Mouse (Mus musculus) kidney, embryonic 14.5 days (tissue): ENCODE measurements around the gene Nadsyn1. TPM values are rescaled to one million over a fixed set of nuclear protein-coding genes. Genes with fewer than 3 reads are reported as not detected.

ENCODE experiments used
- ATAC-seq: fragments of 200-750 bp; cut with Nextera tagmentation; 2 replicates; pipeline ENCODE4 v1.8.0; 2017; ENCODE audit warnings: moderate number of reproducible peaks, mild to moderate bottlenecking, moderate TSS enrichment, moderate library complexity; ENCODE audit not compliant: low FRiP score, low TSS enrichment
- H3K27ac ChIP-seq: fragments of 300-500 bp; sonication (generic); 2 replicates; pipeline ENCODE4 v1.5.1; 2014; ENCODE audit warnings: low read depth, mild to moderate bottlenecking, low read length, moderate library complexity, mixed read lengths
- H3K27me3 ChIP-seq: fragments of 300-500 bp; sonication (generic); 2 replicates; pipeline ENCODE4 v1.6.1; 2014; ENCODE audit warnings: mild to moderate bottlenecking, low read length; ENCODE audit not compliant: control insufficient read depth, insufficient read depth
- H3K36me3 ChIP-seq: fragments of 300-500 bp; sonication (generic); 2 replicates; pipeline ENCODE4 v1.6.1; 2014; ENCODE audit warnings: low read length, mixed read lengths; ENCODE audit not compliant: control insufficient read depth, insufficient read depth
- H3K4me1 ChIP-seq: fragments of 300-500 bp; sonication (generic); 2 replicates; pipeline ENCODE4 v1.6.1; 2014; ENCODE audit warnings: low read length, mixed read lengths; ENCODE audit not compliant: control insufficient read depth, insufficient read depth
- H3K4me2 ChIP-seq: fragments of 300-500 bp; sonication (generic); replicated peaks from 2 replicates; pipeline ENCODE4 v1.6.1; 2014; ENCODE audit warnings: low read depth, mild to moderate bottlenecking, low read length
- H3K4me3 ChIP-seq: fragments of 300-500 bp; sonication (generic); 2 replicates; pipeline ENCODE4 v1.5.1; 2014; ENCODE audit warnings: mild to moderate bottlenecking, low read length
- H3K9ac ChIP-seq: fragments of 300-500 bp; sonication (generic); 2 replicates; pipeline ENCODE4 v1.6.1; 2014; ENCODE audit warnings: low read depth, mild to moderate bottlenecking, low read length, moderate library complexity
- H3K9me3 ChIP-seq: fragments of 300-500 bp; sonication (generic); 2 replicates; pipeline ENCODE4 v1.6.1; 2016; ENCODE audit warnings: low read length; ENCODE audit not compliant: control insufficient read depth
- WGBS: fragments of 180-500 bp; shearing (Covaris S2); extraction: QIAGEN DNeasy Blood & Tissue Kit; methylation state at CpG from one replicate; pipeline ENCODE4 v1.1.7; 2014; 5-methylcytosine and 5-hydroxymethylcytosine counted together
- polyA plus RNA-seq: library from polyadenylated mRNA; unstranded; fragments of >200 nt; fragmentation: Nextera tagmentation; extraction: Ambion mirVana; gene quantifications from 2 replicates; pipeline ENCODE4 v1.2.1, GENCODE M21; 2014

The Nadsyn1 gene
- 5.2 and 9.6 TPM in 2 replicates for polyA plus RNA-seq

- Histone ChIP-seq H3K9me3 (no peaks in the 10 kb centered on the region), H3K36me3 (peaks cover 5% of the 10 kb centered on the region; the same call in 1 of the 2 replicates), H3K4me3 (peak within 1 kb of the TSS; percentile 67), H3K4me2 (peak within 1 kb of the TSS; percentile 77), H3K4me1 (peaks cover 11% of the 10 kb centered on the region), H3K27ac (peak within 1 kb of the TSS; percentile 82), H3K27me3 (no peaks in the 10 kb centered on the region), H3K9ac (peak within 1 kb of the TSS; percentile 75)
- under 1% methylated on average over 40 of the region's 40 CpGs for WGBS
- ATAC-seq, result peak; percentile 98
Measured at GRCm38 (mm10) chr7:143822375-143823265, at the start of gene Nadsyn1, which contains the start of gene Dhcr7. TSS of gene Nadsyn1 (minus strand) at chr7:143822849. TSS of gene Dhcr7 (plus strand) at chr7:143823145.

DNA sequence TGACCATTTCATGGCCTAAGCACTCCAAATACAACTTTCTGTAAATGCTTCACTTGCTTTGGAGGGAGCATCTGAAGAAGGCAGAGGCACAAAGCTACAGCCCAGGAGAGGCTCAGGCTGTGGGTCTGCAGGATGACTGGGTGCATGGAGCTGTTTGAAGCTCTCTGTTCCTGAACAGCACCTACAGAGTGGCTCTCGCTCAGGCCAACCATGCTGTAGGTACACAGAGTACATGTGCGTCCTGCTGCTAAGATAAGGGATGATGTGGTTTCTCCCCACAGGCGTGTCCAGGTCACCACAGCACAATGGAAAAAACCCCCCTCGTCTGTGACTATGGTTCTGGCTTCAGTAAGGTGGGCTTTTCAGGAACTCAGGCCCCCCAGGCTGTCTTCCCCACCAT, 46.2 kb upstream of the Nadsyn1 start:
- no peaks in the 10 kb centered on the region for H3K4me1 ChIP-seq
- H3K36me3 ChIP-seq, result no peaks in the 10 kb centered on the region
- no peak overlapping the region for H3K9ac ChIP-seq
- no peak overlapping the region for H3K27ac ChIP-seq
- H3K4me3 ChIP-seq, result no peak overlapping the region
- H3K4me2 ChIP-seq, result no peak overlapping the region
- peaks cover 4% of the 10 kb centered on the region; the same call in 1 of the 2 replicates for H3K9me3 ChIP-seq
- 84% methylated on average over 4 of the region's 4 CpGs for WGBS
- H3K27me3 ChIP-seq, result no peaks in the 10 kb centered on the region
- ATAC-seq, result no peak

- 75% methylated on average over 2 of the region's 2 CpGs for WGBS
- Histone ChIP-seq H3K4me3 (no peak within 1 kb of the TSS), H3K4me1 (no peaks in the 10 kb centered on the region), H3K36me3 (no peaks in the 10 kb centered on the region), H3K9me3 (no peaks in the 10 kb centered on the region), H3K9ac (no peak within 1 kb of the TSS), H3K27me3 (no peaks in the 10 kb centered on the region), H3K27ac (no peak within 1 kb of the TSS), H3K4me2 (no peak within 1 kb of the TSS)
- ATAC-seq, result no peak
Measured at GRCm38 (mm10) chr7:143866538-143866937, 43.9 kb upstream of the Nadsyn1 start, which contains the start of gene Gm498. TSS of gene Gm498 (plus strand) at chr7:143866838.

DNA sequence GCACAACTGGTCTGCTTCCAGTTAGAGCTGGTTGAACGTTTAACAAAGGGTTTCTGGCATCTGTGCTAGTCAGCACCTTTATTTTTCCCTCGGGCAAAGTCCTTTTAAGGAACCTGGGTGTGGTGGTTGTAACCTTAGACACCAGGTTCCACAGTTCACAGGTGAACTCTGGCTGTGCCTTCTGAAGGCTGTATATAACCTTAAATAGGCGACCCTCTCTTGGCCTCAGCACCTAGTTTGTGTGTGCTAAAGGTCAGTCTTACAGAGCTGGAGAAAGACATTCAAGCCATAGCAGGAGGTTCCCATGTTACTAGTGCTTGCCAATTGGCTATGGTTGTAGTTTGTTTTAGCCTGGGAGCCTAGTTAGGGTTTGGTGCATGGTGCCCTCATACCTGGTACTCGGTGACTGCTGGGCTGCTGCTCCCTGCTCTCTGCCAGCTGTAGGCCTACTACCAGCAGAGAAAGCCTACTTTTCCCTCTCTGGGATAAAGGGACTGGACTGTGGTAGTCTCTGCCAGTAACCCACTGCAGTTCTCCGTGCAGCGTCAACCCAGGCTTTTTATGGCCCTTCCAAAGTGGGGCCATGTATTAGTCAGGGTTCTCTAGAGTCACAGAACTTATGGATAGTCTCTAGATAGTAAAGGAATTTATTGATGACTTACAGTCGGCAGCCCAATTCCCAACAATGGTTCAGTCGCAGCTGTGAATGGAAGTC, 26.3 kb upstream of the Nadsyn1 start:
- no peak overlapping the region for H3K4me3 ChIP-seq
- no peak overlapping the region for H3K27ac ChIP-seq
- no peaks in the 10 kb centered on the region for H3K9me3 ChIP-seq
- H3K4me2 ChIP-seq, result no peak overlapping the region
- no peak overlapping the region for H3K9ac ChIP-seq
- WGBS, result 90% methylated on average over 7 of the region's 8 CpGs
- no peaks in the 10 kb centered on the region for H3K27me3 ChIP-seq
- H3K36me3 ChIP-seq, result peaks cover 51% of the 10 kb centered on the region
- H3K4me1 ChIP-seq, result no peaks in the 10 kb centered on the region
- ATAC-seq, result no peak

- no peaks in the 10 kb centered on the region for H3K27me3 ChIP-seq
- 97% methylated on average over 5 of the region's 5 CpGs for WGBS
- H3K27ac ChIP-seq, result no peak overlapping the region
- H3K4me3 ChIP-seq, result no peak overlapping the region
- peaks cover 58% of the 10 kb centered on the region for H3K36me3 ChIP-seq
- no peak overlapping the region for H3K4me2 ChIP-seq
- H3K9ac ChIP-seq, result no peak overlapping the region
- no peak for ATAC-seq
- H3K9me3 ChIP-seq, result no peaks in the 10 kb centered on the region
- no peaks in the 10 kb centered on the region for H3K4me1 ChIP-seq
Measured at GRCm38 (mm10) chr7:143848127-143848767, 25.6 kb upstream of the Nadsyn1 start.

DNA sequence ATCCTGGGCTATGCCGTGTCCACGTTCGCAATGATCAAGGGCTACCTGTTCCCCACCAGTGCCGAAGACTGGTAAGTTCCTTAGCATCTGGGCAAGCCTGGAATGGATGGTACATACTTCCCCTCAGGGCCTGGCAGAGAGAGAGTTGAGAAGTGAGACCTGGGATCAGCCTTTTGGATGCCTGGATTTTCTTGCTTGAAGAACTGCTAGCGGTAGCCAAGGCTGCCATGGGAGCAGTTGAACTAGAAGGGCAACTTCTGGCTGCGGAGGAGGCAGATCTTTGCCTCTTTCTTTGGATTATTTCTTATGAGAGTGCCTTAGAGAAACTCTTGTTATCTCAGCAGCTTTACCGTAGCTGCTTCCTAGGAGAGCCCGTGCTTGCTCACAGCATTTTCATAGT, 18.7 kb upstream of the Nadsyn1 start:
- no peak for ATAC-seq
- Histone ChIP-seq H3K36me3 (peaks cover 83% of the 10 kb centered on the region), H3K9me3 (no peaks in the 10 kb centered on the region)

DNA sequence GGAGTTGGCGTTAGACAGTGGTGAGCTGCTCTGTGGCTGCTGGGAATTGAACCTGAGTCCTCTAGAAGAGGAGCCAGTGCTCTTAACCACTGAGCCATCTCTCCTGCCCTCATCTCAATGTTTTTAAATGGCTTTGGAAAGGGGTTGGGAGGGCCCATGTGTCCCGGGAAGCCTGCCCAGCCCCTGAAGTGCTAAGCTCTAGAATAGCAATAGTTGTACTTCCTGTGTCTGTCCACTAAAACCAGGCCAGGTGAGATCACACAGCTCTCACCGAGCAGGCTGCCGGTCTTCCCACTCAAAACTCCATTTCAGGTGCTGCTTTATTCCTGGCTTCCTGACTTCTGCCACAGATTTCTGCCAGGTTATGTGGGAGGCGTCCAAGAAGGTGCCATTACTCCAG, 17.5 kb upstream of the Nadsyn1 start:
- WGBS, result 93% methylated on average over 5 of the region's 5 CpGs
- H3K36me3 ChIP-seq, result peaks cover 71% of the 10 kb centered on the region

More for the DNA sequence above, 18.7 kb upstream of the Nadsyn1 start:
- Histone ChIP-seq H3K4me3 (no peak overlapping the region), H3K27me3 (no peaks in the 10 kb centered on the region), H3K27ac (no peak overlapping the region), H3K9ac (no peak overlapping the region), H3K4me1 (no peaks in the 10 kb centered on the region), H3K4me2 (no peak overlapping the region)
- 98% methylated on average over 8 of the region's 8 CpGs for WGBS

DNA sequence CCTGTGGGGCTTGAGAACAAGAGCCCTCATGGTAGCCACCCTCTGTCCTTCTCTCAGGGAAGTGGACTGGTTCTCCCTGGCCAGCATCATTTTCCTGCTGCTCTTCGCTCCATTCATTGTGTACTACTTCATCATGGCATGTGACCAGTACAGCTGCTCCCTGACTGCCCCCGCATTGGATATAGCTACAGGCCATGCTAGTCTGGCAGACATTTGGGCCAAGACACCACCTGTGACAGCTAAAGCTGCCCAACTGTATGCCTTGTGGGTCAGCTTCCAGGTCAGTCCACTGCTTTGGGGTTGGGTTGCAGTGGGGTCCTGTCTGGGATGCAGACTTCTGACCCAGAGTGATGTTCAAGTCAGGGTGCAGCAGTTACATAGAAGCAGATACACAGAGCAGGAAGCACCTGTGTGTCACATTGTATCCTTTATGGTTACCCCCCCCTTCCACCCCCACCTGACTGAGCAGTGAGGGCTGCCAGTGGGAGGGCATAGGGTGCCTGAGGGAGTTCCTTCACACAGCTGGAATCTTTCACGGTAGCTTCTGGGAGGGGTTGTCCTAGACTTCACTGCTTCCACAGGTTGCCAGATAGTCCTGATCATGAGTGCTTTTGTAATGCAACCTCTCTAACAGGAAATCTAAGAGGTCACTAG, 15.2 kb upstream of the Nadsyn1 start:
- no peaks in the 10 kb centered on the region for H3K4me1 ChIP-seq
- no peak overlapping the region for H3K27ac ChIP-seq
- no peaks in the 10 kb centered on the region for H3K9me3 ChIP-seq
- no peaks in the 10 kb centered on the region for H3K27me3 ChIP-seq
- H3K4me3 ChIP-seq, result no peak overlapping the region
- peaks cover 53% of the 10 kb centered on the region for H3K36me3 ChIP-seq
- no peak overlapping the region for H3K9ac ChIP-seq
- no peak for ATAC-seq
- 87% methylated on average over 3 of the region's 3 CpGs for WGBS
- no peak overlapping the region for H3K4me2 ChIP-seq

More for the DNA sequence above, 17.5 kb upstream of the Nadsyn1 start:
- H3K27me3 ChIP-seq, result no peaks in the 10 kb centered on the region
- H3K9me3 ChIP-seq, result no peaks in the 10 kb centered on the region
- H3K9ac ChIP-seq, result no peak overlapping the region
- H3K4me2 ChIP-seq, result no peak overlapping the region
- no peaks in the 10 kb centered on the region for H3K4me1 ChIP-seq
- no peak overlapping the region for H3K4me3 ChIP-seq
- no peak overlapping the region for H3K27ac ChIP-seq
- no peak for ATAC-seq
